Mouse (Mus musculus) testis, adult 2 months (tissue): Measurements from ENCODE around the gene Atp13a2.

ENCODE experiments used
- CTCF ChIP-seq: fragments of 200-500 bp; IDR thresholded peaks from 2 replicates; pipeline ENCODE4 v1.5.1; 2012; ENCODE audit warnings: low read depth, mild to moderate bottlenecking, inconsistent platforms, low read length, moderate library complexity; ENCODE audit not compliant: control insufficient read depth, insufficient read depth, insufficient replicate concordance
- POLR2A ChIP-seq: fragments of 200-500 bp; IDR thresholded peaks from 2 replicates; pipeline ENCODE4 v1.6.1; 2012; ENCODE audit warnings: low read depth, mild to moderate bottlenecking, inconsistent platforms, low read length, moderate library complexity; ENCODE audit not compliant: control insufficient read depth

DNA sequence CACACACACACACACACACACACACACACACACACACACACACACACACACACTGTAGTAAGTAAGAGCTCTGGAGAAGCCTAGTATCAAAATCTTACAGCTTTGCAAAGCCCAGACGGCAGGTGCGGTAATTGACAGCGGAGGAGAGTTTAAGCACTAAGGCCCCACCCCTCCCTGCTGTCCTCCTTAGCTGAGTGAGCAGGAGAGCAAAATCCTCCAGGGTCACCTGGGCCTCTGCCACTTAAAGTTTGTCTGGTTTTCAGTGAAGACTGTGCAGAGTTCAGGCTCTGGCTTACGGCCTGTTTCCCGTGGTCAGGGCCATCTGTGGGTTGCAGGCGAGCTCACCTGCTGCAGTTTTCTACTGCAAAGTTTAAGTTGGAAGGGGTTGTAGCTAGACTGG lies 38.2 kb upstream of the Atp13a2 start:
- no peak for TF ChIP-seq CTCF
- no peak for TF ChIP-seq POLR2A
